Mouse (Mus musculus): ENCODE results near the gene Coq7. TPM values are rescaled to one million over a fixed set of nuclear protein-coding genes. Genes with fewer than 3 reads are reported as not detected.

Coq7 gene
- polyA plus RNA-seq, 1 experiment = 45.1 TPM

DNA sequence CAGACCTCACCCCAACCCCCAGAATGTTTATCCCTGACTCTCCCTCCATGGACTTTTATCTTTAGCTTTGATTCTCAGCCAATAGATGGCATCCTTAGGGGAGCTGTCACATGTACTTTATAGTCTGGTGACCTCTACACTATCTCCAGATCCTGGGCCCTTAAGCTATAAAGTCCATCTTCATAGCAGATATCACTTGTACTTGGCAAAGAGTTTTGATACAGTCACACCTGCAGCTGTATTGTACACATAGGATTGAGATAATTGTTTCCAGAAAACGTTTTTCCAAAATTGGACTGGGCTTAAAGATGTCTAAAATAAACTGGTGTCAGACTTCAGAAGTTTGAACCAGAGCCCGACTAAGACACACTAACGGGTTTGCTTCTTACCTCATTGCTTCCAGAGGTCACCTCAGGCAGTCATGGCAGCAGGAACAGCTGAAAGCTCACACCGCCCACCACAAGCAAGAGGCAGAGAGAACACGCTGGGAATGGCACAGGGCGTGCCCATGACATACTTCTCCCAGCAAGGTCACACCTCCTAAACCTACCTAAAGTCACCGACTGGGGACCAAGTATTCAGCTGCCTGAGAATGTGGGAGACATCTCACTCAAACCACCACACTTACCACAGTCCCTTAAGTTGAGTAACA lies 33.2 kb downstream of the Coq7 start:
- peak overlapping the region; percentile 26 for H3K27ac ChIP-seq (ENCODE audit: insufficient read depth, low read depth, low read length)
- H3K4me3 ChIP-seq (ENCODE audit: low read depth, low read length) = no peak overlapping the region
- H3K4me1 ChIP-seq (ENCODE audit: control insufficient read depth, insufficient read depth, insufficient read length, low read length) = peaks cover 20% of the 10 kb centered on the region
- H3K27me3 ChIP-seq (ENCODE audit: control insufficient read depth, insufficient read depth, low read length) = no peaks in the 10 kb centered on the region
- H3K36me3 ChIP-seq (ENCODE audit: control insufficient read depth, insufficient read depth, low read length) = no peaks in the 10 kb centered on the region
- no peak for TF ChIP-seq POLR2A (IDR thresholded peaks at IDR 0.05; ENCODE audit: low read depth, low read length)
- no peak for TF ChIP-seq CTCF (IDR thresholded peaks at IDR 0.05; ENCODE audit: extremely low read depth, insufficient read length, insufficient replicate concordance, low read depth, low read length)
- 21% methylated on average over 7 of the region's 7 CpGs for WGBS

DNA sequence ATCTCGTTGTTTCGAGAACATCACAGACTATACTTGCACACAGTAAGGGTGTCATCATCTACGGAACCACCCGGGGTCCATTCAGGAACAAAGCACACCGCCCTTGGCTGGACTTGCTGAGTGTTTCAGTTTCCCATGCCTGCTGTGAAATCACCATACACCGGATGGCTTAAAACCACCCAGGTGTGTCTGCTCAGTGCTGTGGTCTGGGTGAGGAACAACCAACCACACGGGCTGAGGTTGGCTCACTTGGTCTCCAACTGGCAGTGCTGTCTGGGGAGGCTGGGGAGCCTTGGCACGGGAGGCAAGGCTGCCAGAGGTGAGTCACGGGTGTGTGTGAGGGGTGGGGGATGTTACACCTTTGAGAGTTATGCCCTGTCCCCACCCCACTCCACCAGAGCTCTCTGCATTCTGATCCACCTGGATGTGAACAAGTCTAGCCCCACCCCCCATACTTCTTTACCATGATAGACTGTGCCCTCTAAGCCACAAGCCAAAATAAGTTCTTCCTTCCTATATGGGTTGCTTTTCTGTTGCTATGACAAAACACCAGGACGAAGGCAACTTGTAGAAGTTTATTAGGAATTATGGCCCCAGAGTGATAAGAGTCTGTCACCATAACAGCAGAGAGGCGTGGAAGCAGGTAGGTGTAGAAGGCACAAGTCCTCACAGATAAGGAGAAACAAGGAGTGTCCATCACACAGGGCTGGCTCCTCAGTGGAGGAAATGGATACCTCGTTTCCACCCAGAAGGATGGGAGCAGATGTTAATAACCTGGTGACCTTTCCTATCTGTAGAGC lies 34.0 kb downstream of the Coq7 start:
- 31% methylated on average over 12 of the region's 12 CpGs for WGBS
- Histone ChIP-seq H3K4me3 (ENCODE audit: low read depth, low read length) (no peak overlapping the region), H3K4me1 (ENCODE audit: control insufficient read depth, insufficient read depth, insufficient read length, low read length) (peaks cover 20% of the 10 kb centered on the region), H3K36me3 (ENCODE audit: control insufficient read depth, insufficient read depth, low read length) (no peaks in the 10 kb centered on the region), H3K27me3 (ENCODE audit: control insufficient read depth, insufficient read depth, low read length) (no peaks in the 10 kb centered on the region), H3K27ac (ENCODE audit: insufficient read depth, low read depth, low read length) (peak overlapping the region; percentile 87)
- TF ChIP-seq CTCF (IDR thresholded peaks at IDR 0.05; ENCODE audit: extremely low read depth, insufficient read length, insufficient replicate concordance, low read depth, low read length) = no peak

DNA sequence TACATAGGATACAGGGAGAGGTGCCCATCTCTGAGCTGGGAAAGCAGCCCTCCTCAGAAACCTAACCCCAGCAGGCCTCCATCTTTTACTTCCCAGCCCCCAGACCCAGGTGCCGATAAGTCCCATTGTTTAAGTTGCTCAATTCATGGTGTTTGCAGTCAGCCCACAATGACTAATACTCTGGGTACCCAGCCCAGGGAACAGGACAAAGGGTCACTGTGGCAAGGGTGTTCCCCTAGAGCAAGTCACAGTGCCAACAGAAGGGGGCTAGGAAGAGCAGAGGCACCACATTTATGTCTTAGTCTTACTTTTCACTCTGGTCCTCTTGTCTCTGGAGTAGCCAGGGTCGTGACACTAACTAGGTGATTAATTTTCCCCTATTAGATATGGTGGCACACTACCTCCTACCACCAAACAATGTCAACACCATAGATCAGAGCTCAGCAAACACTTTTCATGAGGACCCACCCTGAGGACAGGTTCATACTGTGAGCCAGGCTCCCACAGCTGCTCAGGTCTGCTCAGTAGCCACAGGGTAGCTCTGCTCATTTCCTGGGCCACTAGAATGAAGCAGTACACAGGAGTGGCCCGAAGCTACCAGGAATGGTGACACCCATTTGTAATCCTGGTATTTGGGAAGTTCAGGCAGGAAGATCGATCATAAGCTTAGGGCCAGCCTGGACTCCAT lies 38.1 kb downstream of the Coq7 start:
- WGBS = 76% methylated on average over 4 of the region's 4 CpGs
- TF ChIP-seq CTCF (IDR thresholded peaks at IDR 0.05; ENCODE audit: extremely low read depth, insufficient read length, insufficient replicate concordance, low read depth, low read length) (no peak), POLR2A (IDR thresholded peaks at IDR 0.05; ENCODE audit: low read depth, low read length) (no peak)
- H3K4me1 ChIP-seq (ENCODE audit: control insufficient read depth, insufficient read depth, insufficient read length, low read length) = peaks cover 30% of the 10 kb centered on the region
- no peaks in the 10 kb centered on the region for H3K27me3 ChIP-seq (ENCODE audit: control insufficient read depth, insufficient read depth, low read length)
- H3K36me3 ChIP-seq (ENCODE audit: control insufficient read depth, insufficient read depth, low read length) = peaks cover 4% of the 10 kb centered on the region; the same call in 1 of the 2 replicates
- no peak overlapping the region for H3K4me3 ChIP-seq (ENCODE audit: low read depth, low read length)
- no peak overlapping the region for H3K27ac ChIP-seq (ENCODE audit: insufficient read depth, low read depth, low read length)

DNA sequence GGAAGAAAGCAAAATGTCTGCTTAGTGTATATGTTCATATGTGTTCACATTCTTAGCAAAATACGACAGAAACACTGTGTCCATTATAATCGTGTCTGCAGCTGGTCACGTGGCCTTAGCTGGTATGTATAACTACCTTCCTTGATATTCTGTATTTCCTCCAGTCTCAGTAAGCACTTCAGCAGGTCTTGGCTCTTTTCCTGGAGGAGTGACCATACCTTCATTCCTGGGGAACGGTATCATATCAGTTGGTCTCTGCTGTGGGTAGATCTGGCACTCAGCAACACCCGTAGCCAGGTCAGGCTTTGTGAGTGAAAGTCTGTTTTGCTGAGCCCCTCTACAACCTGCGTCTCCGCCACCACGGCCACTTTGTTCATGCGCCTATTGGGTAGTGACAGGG lies 39.3 kb downstream of the Coq7 start:
- TF ChIP-seq POLR2A (IDR thresholded peaks at IDR 0.05; ENCODE audit: low read depth, low read length) (no peak), CTCF (IDR thresholded peaks at IDR 0.05; ENCODE audit: extremely low read depth, insufficient read length, insufficient replicate concordance, low read depth, low read length) (no peak)
- WGBS = 79% methylated on average over 9 of the region's 9 CpGs
- peaks cover 30% of the 10 kb centered on the region for H3K4me1 ChIP-seq (ENCODE audit: control insufficient read depth, insufficient read depth, insufficient read length, low read length)
- H3K27me3 ChIP-seq (ENCODE audit: control insufficient read depth, insufficient read depth, low read length) = no peaks in the 10 kb centered on the region
- H3K36me3 ChIP-seq (ENCODE audit: control insufficient read depth, insufficient read depth, low read length) = peaks cover 11% of the 10 kb centered on the region
- H3K27ac ChIP-seq (ENCODE audit: insufficient read depth, low read depth, low read length) = no peak overlapping the region
- no peak overlapping the region for H3K4me3 ChIP-seq (ENCODE audit: low read depth, low read length)

DNA sequence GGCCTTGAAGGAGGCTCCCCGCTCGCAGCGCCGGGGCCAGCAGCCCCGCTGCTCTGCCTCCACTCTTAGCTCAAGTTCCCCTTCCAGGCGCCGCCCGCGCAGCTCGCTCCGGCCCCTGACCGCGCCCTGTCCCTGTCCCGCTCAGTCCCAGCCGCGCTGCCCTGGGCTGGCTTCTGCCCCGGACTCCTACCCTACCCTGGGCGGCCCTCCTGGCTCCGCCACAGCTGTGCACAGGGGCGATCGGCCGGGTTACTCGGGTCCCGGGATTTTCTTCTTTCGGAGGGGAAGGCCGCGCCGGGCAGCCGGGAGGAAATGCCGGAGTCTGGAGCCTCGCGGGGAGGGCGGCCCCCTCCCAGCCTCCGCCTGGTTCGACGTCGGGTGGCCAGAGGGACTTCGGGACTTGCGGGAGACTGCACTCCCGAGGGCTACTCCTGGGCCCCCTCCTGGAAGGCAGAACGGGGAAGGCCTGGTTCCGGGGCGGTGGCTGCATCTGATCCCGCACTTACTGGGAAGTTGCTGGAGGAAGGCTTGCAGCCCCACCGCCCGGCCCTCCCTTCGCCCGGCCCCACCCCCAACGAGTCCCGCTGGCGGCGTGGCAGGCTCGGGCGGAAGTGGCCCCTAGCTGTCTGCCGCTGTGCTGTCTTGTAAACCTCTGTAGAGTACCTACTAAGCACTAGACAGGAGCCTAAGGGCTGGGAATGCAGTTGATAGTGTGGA lies 41.6 kb downstream of the Coq7 start, which contains the start of gene Itpripl2:
TSS of gene Itpripl2 (minus strand) at position 545 of the 717 bp plus-strand sequence.
- Histone ChIP-seq H3K4me1 (ENCODE audit: control insufficient read depth, insufficient read depth, insufficient read length, low read length) (peaks cover 32% of the 10 kb centered on the region), H3K27ac (ENCODE audit: insufficient read depth, low read depth, low read length) (peak within 1 kb of the TSS; percentile 92)
- under 1% methylated on average over 55 of the region's 55 CpGs for WGBS

DNA sequence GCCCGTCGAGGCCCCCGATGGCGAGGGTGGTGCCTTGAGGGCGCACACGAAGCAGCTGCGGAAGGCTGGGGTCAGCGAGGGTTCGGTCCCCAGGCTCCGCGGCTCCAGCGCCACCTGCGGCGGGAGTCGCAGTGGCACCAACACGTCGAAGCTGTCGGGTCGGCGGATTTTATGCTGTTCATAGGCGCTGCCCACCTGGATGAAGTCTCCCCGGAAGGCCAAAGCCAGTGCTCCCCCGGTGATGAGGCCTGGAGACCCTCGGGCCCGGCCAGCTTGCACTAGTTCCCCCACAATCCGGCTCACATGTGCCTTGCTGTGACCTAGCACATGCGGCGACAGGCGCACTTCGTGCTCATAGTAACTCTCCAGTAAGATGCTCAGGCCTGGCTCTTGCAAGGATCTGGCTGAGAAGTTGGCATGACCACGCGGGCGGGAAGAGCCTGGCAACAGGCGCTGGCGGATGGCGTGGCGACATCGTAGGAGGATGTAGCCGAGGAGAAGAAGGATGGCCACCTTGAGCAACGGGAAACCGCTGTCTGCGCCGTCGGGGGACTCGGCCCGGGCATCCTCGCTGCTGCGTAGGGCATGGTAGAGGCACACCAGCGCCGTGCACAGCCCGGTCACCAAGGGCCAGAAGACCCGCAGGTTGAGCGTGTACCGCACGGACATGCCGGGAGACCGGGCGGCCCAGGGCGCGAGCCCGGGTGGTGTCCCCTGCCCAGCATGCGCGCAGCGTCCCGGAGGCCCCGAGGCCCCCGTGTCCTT lies 42.3 kb downstream of the Coq7 start:
- H3K27me3 ChIP-seq (ENCODE audit: control insufficient read depth, insufficient read depth, low read length) = no peaks in the 10 kb centered on the region
- peak overlapping the region; percentile 92 for H3K27ac ChIP-seq (ENCODE audit: insufficient read depth, low read depth, low read length)
- H3K36me3 ChIP-seq (ENCODE audit: control insufficient read depth, insufficient read depth, low read length) = peaks cover 11% of the 10 kb centered on the region
- no peak; the same call in 1 of the 2 replicates for TF ChIP-seq POLR2A (IDR thresholded peaks at IDR 0.05; ENCODE audit: low read depth, low read length)
- TF ChIP-seq CTCF (IDR thresholded peaks at IDR 0.05; ENCODE audit: extremely low read depth, insufficient read length, insufficient replicate concordance, low read depth, low read length) = no peak
- peaks cover 32% of the 10 kb centered on the region for H3K4me1 ChIP-seq (ENCODE audit: control insufficient read depth, insufficient read depth, insufficient read length, low read length)
- WGBS = 27% methylated on average over 67 of the region's 67 CpGs
- peak overlapping the region; percentile 95 for H3K4me3 ChIP-seq (ENCODE audit: low read depth, low read length)

More for the DNA sequence above, 41.6 kb downstream of the Coq7 start, which contains the start of gene Itpripl2:
- Histone ChIP-seq H3K4me3 (ENCODE audit: low read depth, low read length) (peak within 1 kb of the TSS; percentile 95), H3K36me3 (ENCODE audit: control insufficient read depth, insufficient read depth, low read length) (peaks cover 11% of the 10 kb centered on the region), H3K27me3 (ENCODE audit: control insufficient read depth, insufficient read depth, low read length) (no peaks in the 10 kb centered on the region)
- TF ChIP-seq POLR2A (IDR thresholded peaks at IDR 0.05; ENCODE audit: low read depth, low read length) (peak; percentile 74; the same call in 1 of the 2 replicates), CTCF (IDR thresholded peaks at IDR 0.05; ENCODE audit: extremely low read depth, insufficient read length, insufficient replicate concordance, low read depth, low read length) (no peak; the same call in 1 of the 2 replicates)
